Mouse (Mus musculus): ENCODE data around the gene Clec4b2.
A peak's percentile ranks its signal among the peaks of the same experiment; 100 is the strongest.
"Not testable (repeated sequence)": the region's sequence is repeated elsewhere in the genome, so short reads cannot be mapped to it uniquely, and the experiment has no call there.

The Clec4b2 gene

GRCm38 (mm10) chr6:123172593-123172992 lies at the start of gene Clec4b2:
Gene Clec4b2, plus strand, starts transcription at chr6:123172893.
- no peak for DNase-seq (ENCODE audit: low spot score)

- no peak for DNase-seq (ENCODE audit: low spot score)
Observed at GRCm38 (mm10) chr6:123123195-123123594, 49.5 kb upstream of the Clec4b2 start.

GRCm38 (mm10) chr6:123127173-123127572 lies 45.5 kb upstream of the Clec4b2 start:
- no peak for DNase-seq (ENCODE audit: low spot score)

- DNase-seq (ENCODE audit: low spot score): not testable (repeated sequence)
Observed at GRCm38 (mm10) chr6:123137766-123138526, 34.7 kb upstream of the Clec4b2 start.

- no peak for DNase-seq (ENCODE audit: low spot score)
Observed at GRCm38 (mm10) chr6:123170106-123170505, 2.6 kb upstream of the Clec4b2 start.

GRCm38 (mm10) chr6:123171040-123171439 lies 1.7 kb upstream of the Clec4b2 start:
- no peak for DNase-seq (ENCODE audit: low spot score)

- DNase-seq (ENCODE audit: low spot score): no peak
Observed at GRCm38 (mm10) chr6:123175549-123175948, 2.9 kb downstream of the Clec4b2 start.

GRCm38 (mm10) chr6:123184862-123185261 lies 12.2 kb downstream of the Clec4b2 start:
- not testable (repeated sequence) for DNase-seq (ENCODE audit: low spot score)

- DNase-seq (ENCODE audit: low spot score): peak; percentile 6
Observed at GRCm38 (mm10) chr6:123207187-123208076, 34.7 kb downstream of the Clec4b2 start.

- not testable (repeated sequence) for DNase-seq (ENCODE audit: low spot score)
Observed at GRCm38 (mm10) chr6:123208077-123208439, 35.4 kb downstream of the Clec4b2 start.

GRCm38 (mm10) chr6:123211726-123212125 lies 39.0 kb downstream of the Clec4b2 start:
- no peak for DNase-seq (ENCODE audit: low spot score)

- DNase-seq (ENCODE audit: low spot score): no peak
Observed at GRCm38 (mm10) chr6:123227519-123228166, 55.0 kb downstream of the Clec4b2 start.

- no peak for DNase-seq (ENCODE audit: low spot score)
Observed at GRCm38 (mm10) chr6:123229644-123230043, 57.0 kb downstream of the Clec4b2 start, which contains the start of gene Clec4n. Gene Clec4n, plus strand, starts transcription at chr6:123229843.

- no peak for DNase-seq (ENCODE audit: low spot score)
Observed at GRCm38 (mm10) chr6:123231149-123231548, 58.5 kb downstream of the Clec4b2 start.

GRCm38 (mm10) chr6:123237582-123237981 lies 64.9 kb downstream of the Clec4b2 start:
- no peak for DNase-seq (ENCODE audit: low spot score)

- no peak for DNase-seq (ENCODE audit: low spot score)
Observed at GRCm38 (mm10) chr6:123244201-123244600, 71.5 kb downstream of the Clec4b2 start.

GRCm38 (mm10) chr6:123248862-123249261 lies 76.2 kb downstream of the Clec4b2 start:
- DNase-seq (ENCODE audit: low spot score): not testable (repeated sequence)

GRCm38 (mm10) chr6:123252735-123253134 lies 80.0 kb downstream of the Clec4b2 start:
- DNase-seq (ENCODE audit: low spot score): no peak

Measured in embryo, embryonic 10 days (tissue).